Mouse (Mus musculus): ENCODE data around the gene Gm48551.
A peak's percentile ranks its signal among the peaks of the same experiment; 100 is the strongest.

Gene Gm48551

DNA sequence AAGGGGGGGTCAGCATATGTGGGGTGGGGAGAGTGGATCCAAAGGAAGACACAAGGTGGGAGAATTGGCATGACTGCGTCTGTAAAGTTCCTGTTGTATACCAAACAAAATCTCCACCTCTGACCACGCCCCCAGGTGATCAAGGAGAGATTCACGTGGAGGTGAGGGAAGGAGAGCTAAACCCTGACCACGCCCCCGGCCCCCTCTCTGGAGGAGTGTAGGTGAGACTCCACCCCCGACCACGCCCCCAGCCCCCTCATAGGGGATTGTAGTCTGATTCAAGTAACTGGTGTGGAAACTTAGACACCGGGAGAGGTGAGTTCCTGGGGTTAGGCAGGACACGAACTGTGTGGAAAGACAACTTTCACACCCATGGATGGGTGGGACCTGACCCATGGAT lies 19.8 kb downstream of the Gm48551 start:
- DNase-seq (ENCODE audit: low spot score in 2 of 2): no peak

DNA sequence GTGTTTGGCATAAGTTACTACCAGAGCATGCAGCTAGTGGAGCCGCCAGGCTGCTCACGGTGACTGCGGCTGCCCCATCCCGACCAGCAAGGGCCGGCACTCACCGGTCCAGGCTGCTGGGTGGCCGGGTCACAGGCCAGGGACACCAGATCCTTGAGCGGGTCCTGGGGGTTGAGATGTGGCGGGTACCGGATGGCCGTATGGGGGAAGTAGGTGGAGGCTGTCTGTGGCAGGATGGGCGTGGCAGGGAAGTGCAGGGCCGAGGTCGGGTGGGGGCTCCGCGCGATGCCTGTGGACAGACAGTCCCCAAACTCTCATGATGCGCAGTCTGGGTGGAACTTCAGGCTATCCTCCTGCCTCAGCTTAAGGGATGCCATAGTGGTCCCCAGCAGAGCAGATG lies 20.5 kb downstream of the Gm48551 start:
- DNase-seq (ENCODE audit: low spot score in 2 of 2): no peak

GRCm38 (mm10) chr10:81405588-81406201 lies 21.4 kb downstream of the Gm48551 start:
- peak in 1 of 2 experiments; percentile 71 for DNase-seq (ENCODE audit: low spot score in 2 of 2)

GRCm38 (mm10) chr10:81406504-81407440 lies 22.5 kb downstream of the Gm48551 start:
- DNase-seq (ENCODE audit: low spot score in 2 of 2): no peak

DNA sequence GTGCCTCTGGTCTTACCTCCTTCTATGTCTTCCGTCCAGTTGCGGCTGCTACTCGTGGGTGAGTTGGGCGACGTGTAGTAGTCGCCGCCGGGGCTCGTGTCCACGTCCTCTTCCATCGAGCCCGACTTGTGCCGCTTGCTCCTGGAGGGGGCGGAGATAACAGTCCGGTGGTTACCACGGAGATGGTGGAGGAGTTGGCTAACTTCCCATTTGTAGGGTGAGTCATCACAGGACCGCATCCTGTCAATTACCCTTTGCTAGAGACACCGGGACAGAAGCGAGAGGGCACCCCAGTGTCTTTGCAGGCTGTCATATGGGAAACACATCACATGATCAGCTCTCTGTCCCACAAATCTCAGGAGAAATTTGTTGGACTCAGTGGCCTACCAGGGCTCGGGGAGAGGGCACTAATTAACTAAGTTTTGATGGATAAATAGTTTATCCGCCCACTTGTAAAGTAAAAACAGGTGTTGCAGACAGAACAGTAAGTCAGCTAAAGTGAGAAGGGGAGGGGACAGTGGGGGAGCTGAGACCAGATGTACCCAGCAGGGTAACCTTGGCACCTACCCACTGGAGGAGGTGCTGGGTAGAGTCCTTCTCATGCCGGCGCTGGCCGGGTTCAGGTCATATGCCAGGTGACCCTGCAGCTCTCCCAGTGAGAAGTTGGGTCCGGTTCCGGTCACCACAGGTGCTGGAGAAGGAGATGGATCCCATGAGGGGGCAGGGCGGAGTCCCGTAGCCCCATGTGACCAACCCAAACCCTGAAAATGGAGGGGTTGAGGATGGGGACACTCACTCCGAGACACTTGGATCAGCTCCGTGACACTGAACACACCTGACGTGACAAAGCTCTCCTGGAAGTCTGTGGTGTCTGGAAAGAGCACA lies 23.5 kb downstream of the Gm48551 start:
- peak in 1 of 2 experiments; percentile 86 for DNase-seq (ENCODE audit: low spot score in 2 of 2)

DNA sequence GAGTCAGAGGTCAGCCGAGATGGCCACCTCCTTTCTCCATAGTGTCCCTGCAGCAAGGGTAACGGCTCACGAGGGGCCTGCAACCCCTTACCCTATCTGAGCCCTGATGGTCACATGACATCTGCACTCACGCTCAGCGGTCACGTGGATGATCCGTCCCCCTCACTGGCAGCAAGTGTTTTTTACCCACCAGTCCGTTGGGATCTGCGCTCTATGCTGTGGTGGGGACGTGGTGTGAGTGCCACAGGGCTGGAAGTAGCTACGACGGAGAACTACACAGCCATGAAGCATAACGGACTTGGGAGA lies 24.1 kb downstream of the Gm48551 start:
- no peak for DNase-seq (ENCODE audit: low spot score in 2 of 2)

DNA sequence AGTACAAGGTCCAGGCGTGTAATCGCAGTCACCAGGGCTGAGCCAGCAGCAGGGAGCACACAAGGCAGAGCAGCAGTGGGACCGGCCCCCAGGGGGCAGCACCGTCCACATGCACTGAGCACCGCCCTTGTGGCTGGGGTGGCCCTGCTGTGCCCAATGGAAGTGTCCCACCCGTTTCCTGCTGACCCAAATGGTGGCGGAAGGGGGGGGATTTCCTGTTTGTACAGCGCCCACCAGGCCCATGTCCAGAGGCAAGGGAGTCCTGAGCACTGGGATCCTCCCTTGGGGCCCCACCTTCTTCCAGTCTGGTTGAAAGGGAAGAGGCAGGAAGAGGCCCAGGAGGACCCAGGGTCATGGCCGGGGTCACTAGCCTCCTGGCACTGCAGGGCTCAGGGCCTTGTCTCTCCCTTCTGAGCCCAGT lies 24.6 kb downstream of the Gm48551 start:
- DNase-seq (ENCODE audit: low spot score in 2 of 2): peak in 1 of 2 experiments; percentile 70

DNA sequence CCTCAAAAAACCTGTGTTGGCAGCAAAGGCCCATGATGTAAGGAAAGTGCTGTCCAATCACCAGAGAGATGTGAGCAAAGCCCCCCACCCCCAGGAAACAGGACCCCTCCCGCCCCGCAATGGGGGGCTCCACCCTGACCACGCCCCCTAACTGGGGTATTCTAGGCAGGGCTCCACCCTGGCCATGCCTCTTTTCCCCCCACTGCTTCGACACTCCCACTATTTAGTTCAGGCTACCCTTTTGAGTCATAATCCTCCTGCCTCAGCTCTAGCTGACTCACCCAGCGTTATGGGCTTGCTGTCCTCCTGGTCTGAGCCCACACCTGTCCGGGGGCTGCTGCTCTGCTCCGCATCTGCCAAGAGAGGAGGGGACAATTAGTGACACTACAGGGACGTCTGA lies 25.1 kb downstream of the Gm48551 start:
- DNase-seq (ENCODE audit: low spot score in 2 of 2): no peak

GRCm38 (mm10) chr10:81410350-81410749 lies 26.1 kb downstream of the Gm48551 start:
- no peak for DNase-seq (ENCODE audit: low spot score in 2 of 2)

GRCm38 (mm10) chr10:81410981-81411380 lies 26.7 kb downstream of the Gm48551 start:
- no peak for DNase-seq (ENCODE audit: low spot score in 2 of 2)

DNA sequence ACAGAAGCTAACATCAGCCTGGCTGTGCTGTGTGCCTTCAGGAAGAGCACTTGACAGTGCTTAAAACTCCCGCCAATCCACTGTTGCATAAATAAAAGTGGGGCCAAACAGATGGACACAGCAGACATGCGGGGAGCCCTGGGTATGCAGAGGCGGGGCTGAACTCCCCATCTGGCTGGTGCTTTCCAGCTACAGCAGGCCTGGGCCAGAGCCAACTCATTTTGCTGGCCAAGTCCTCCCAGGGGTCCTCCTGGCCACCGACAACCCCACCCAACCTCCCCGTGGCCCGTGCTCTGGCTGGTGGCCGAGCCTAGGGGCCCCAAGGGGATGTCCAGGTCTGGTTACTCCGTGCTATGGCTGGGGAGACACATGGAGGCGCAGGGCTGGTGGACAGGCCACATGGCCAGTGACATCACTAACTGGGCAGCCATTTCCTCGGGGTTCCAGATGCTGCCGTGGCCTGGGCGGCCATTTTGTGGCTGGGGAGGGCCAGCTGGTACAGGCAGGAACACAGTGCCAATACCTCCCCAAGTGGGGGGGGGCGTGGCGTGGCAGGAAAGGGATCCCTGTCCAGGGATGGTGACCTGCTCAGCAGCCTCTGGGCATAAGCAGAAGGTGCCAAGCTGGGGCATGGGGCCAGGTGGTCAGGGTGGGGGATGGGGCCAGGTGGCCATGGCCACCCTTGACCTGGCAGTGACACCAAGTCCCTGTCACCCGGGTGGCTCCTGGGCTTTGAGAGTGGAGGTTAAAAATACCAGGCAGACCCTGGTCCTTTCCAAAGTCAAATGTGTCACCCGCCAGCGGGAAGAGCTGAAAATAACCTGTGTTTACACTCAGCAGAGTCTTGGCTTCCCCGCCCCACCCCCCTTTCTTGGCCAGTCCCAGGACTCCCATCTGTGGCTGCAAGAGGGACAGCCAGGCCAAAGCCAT lies 27.5 kb downstream of the Gm48551 start:
- peak in 1 of 2 experiments; percentile 79 for DNase-seq (ENCODE audit: low spot score in 2 of 2)

DNA sequence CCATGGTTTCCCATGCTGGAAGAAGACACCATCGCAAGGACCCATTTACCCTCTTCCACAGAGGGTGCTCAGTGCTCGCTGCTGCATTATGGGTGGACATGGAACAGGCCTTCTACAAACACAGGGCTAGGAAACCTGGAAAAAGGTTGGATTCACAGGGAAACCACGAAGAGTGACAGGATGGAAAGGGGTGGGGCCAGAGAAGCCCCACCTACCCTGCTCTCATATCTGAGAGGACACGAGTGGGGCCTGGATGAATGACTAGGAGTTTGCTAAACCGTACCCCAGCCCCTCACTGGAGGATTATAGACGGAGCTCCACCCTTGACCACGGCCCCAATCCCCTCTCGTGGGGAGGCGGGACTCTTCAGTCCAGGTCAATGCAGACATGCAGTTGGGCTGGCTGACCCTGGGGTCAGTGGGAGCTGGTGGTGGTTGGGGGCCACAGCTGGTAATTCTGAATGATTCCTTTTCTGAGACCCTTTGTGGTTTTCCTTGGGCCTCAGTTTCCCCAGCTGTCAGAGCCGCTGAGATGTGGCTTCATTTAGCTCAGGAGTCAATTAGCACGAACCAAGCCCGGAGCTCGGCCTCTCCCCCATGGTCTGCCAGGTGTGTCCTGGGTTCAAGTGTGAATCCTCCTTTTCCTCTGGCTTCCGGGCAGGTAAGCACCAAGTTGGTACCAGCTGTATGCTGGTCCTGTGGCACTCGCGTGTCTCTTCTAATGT lies 28.5 kb downstream of the Gm48551 start:
- DNase-seq (ENCODE audit: low spot score in 2 of 2): no peak

- peak in 1 of 2 experiments; percentile 81 for DNase-seq (ENCODE audit: low spot score in 2 of 2)
These were observed 29.3 kb downstream of the Gm48551 start for GRCm38 (mm10) chr10:81413310-81414261.

DNA sequence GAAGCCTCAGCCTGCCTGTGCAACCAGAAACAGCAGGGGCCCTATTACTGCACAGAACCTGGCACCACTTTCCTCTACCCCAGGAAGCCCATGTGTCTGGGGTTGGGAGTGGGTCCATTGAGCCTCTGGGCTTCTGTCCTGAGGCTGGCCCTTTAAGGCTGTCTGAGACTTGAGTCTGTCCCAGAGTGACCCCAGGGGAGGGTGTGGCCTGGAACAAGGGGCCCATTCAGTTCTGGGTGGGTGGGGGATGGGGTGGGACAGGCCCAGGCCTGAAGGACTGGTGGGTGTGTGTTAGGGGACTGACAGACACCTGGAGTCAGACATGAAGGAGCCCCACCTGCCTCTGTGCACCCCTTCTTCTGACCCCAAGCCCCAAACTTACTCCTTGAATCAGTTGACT lies 30.4 kb downstream of the Gm48551 start:
- DNase-seq (ENCODE audit: low spot score in 2 of 2): no peak

- DNase-seq (ENCODE audit: low spot score in 2 of 2): no peak
These were observed 30.9 kb downstream of the Gm48551 start for GRCm38 (mm10) chr10:81415146-81415545.

DNA sequence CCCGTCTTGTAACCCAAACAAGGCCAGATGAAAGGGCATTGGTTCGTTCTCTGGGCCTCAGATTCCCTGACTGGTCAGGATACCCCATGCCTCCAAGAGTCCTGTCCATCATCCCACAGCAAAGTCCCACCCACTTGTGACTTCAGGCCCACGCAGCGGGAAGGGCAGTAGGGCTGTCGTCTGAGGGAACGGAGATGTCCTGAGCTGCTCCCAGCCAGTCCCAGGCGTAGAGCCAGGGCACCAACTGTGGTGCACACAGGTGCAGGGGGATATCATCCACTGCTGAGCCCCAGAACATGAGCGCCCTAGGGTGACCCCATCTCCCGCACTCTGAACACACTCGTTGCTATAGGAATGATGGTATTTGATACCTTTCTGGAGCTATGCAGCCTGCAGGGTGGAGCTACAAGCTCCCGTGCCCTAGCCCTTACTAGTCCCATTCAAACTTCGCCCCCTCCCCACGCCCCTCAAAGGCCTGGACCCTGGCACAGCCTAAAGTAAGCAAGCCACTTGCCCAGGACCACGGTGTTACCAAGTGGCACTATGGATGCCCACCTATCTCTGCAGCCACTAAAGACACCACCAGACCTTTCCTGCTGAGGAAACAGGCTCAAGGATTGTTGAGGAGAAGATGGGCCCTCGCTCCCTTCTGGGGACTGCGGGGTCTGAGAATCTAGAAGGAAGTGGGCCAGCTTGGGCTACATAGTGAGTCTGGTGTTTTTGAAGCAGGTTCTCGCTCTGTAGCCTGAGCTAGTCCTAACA lies 31.5 kb downstream of the Gm48551 start:
- no peak for DNase-seq (ENCODE audit: low spot score in 2 of 2)

DNA sequence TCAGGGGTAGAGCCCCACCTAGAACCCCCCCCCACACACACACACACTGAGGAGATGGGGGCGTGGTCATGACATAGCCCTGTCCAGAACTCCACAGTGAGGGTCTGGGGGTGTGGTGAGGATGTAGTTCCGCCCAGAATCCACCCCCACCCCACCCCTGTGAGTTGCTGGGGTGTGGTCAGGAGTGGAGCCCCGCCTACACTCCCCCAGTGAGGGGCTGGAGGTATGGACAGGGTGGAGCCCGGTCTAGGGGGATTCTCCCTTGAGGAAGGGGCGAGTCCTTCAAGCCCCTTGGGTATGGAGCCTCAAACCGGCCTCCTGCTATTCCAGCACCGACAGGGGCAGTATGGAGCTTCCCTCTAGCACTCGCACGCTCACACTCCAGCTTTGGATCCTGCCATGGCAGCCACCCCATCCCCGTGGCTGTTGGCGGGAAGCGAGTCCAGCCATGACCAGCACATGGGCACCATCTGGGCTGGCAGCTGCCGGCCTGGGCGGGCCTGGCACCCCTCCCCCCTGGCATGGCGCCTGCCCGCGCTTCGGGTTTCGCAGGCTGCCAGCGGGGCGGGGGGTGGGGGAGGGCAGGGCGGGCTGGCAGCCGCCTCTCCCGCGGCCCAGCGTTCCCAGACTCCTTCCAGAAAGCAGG lies 32.4 kb downstream of the Gm48551 start:
- DNase-seq (ENCODE audit: low spot score in 2 of 2): peak in 1 of 2 experiments; percentile 90
